Mouse (Mus musculus): Measurements from ENCODE around the gene Chid1. TPM values are rescaled to one million over a fixed set of nuclear protein-coding genes. Genes with fewer than 3 reads are reported as not detected.

Gene Chid1
- polyA plus RNA-seq, 1 experiment from 2014 or later, result 36.6 TPM

GRCm38 (mm10) chr7:141463824-141464602 lies 75.6 kb downstream of the Chid1 start:
- H3K27ac ChIP-seq, result peak overlapping the region; percentile 12; the same call in 1 of the 2 replicates
- H3K36me3 ChIP-seq, result peaks cover 8% of the 10 kb centered on the region
- H3K4me1 ChIP-seq (replicated peaks), result peaks cover 47% of the 10 kb centered on the region
- 16% methylated on average over 12 of the region's 12 CpGs for WGBS
- peak overlapping the region; percentile 24 for H3K4me3 ChIP-seq
- peaks cover 82% of the 10 kb centered on the region for H3K27me3 ChIP-seq
- no peaks in the 10 kb centered on the region for H3K9me3 ChIP-seq
- H3K9ac ChIP-seq, result peak overlapping the region; percentile 56; the same call in 1 of the 2 replicates
- H3K4me2 ChIP-seq, result peak overlapping the region; percentile 39
- no peak for ATAC-seq (ENCODE audit: low FRiP score)

- Histone ChIP-seq H3K36me3 (peaks cover 23% of the 10 kb centered on the region), H3K9me3 (no peaks in the 10 kb centered on the region), H3K4me2 (peak overlapping the region; percentile 60), H3K4me3 (peak overlapping the region; percentile 40; the same call in 1 of the 2 replicates), H3K9ac (no peak overlapping the region), H3K27ac (no peak overlapping the region), H3K27me3 (peaks cover 90% of the 10 kb centered on the region), H3K4me1 (replicated peaks) (peaks cover 30% of the 10 kb centered on the region)
- 22% methylated on average over 5 of the region's 5 CpGs for WGBS
- ATAC-seq (ENCODE audit: low FRiP score), result no peak
Observed at GRCm38 (mm10) chr7:141462333-141462821, 77.3 kb downstream of the Chid1 start.

- peak overlapping the region; percentile 60 for H3K4me2 ChIP-seq
- peaks cover 84% of the 10 kb centered on the region for H3K27me3 ChIP-seq
- peak overlapping the region; percentile 40 for H3K4me3 ChIP-seq
- peak overlapping the region; percentile 69 for H3K9ac ChIP-seq
- peaks cover 24% of the 10 kb centered on the region for H3K4me1 ChIP-seq (replicated peaks)
- 5% methylated on average over 52 of the region's 59 CpGs for WGBS
- no peak for ATAC-seq (ENCODE audit: low FRiP score)
- no peak overlapping the region for H3K27ac ChIP-seq
- H3K9me3 ChIP-seq, result no peaks in the 10 kb centered on the region
- H3K36me3 ChIP-seq, result peaks cover 24% of the 10 kb centered on the region
Observed at GRCm38 (mm10) chr7:141461521-141462332, 77.9 kb downstream of the Chid1 start.

GRCm38 (mm10) chr7:141460391-141461113 lies 79.1 kb downstream of the Chid1 start, which contains the start of gene Cracr2b:
Gene Cracr2b, plus strand, starts transcription at chr7:141461094.
- peak within 1 kb of the TSS; percentile 40 for H3K4me3 ChIP-seq
- H3K9me3 ChIP-seq, result no peaks in the 10 kb centered on the region
- ATAC-seq (ENCODE audit: low FRiP score), result no peak
- peaks cover 75% of the 10 kb centered on the region for H3K27me3 ChIP-seq
- peak within 1 kb of the TSS; percentile 69 for H3K9ac ChIP-seq
- peak within 1 kb of the TSS; percentile 60 for H3K4me2 ChIP-seq
- no peak within 1 kb of the TSS for H3K27ac ChIP-seq
- peaks cover 24% of the 10 kb centered on the region for H3K36me3 ChIP-seq
- H3K4me1 ChIP-seq (replicated peaks), result peaks cover 30% of the 10 kb centered on the region
- 78% methylated on average over 15 of the region's 15 CpGs for WGBS

- Histone ChIP-seq H3K9ac (no peak overlapping the region), H3K27ac (no peak overlapping the region), H3K4me1 (replicated peaks) (peaks cover 33% of the 10 kb centered on the region), H3K4me2 (no peak overlapping the region), H3K4me3 (no peak overlapping the region), H3K36me3 (peaks cover 24% of the 10 kb centered on the region), H3K9me3 (no peaks in the 10 kb centered on the region), H3K27me3 (peaks cover 70% of the 10 kb centered on the region)
- no peak for ATAC-seq (ENCODE audit: low FRiP score)
- WGBS, result 73% methylated on average over 5 of the region's 5 CpGs
Observed at GRCm38 (mm10) chr7:141460001-141460390, 79.7 kb downstream of the Chid1 start.

GRCm38 (mm10) chr7:141459301-141459711 lies 80.4 kb downstream of the Chid1 start:
- peaks cover 24% of the 10 kb centered on the region for H3K36me3 ChIP-seq
- H3K4me3 ChIP-seq, result no peak overlapping the region
- no peak overlapping the region for H3K9ac ChIP-seq
- H3K27me3 ChIP-seq, result peaks cover 63% of the 10 kb centered on the region
- ATAC-seq (ENCODE audit: low FRiP score), result no peak
- peaks cover 35% of the 10 kb centered on the region for H3K4me1 ChIP-seq (replicated peaks)
- H3K27ac ChIP-seq, result no peak overlapping the region
- H3K9me3 ChIP-seq, result no peaks in the 10 kb centered on the region
- WGBS, result 91% methylated on average over 17 of the region's 17 CpGs
- H3K4me2 ChIP-seq, result no peak overlapping the region

- H3K9ac ChIP-seq, result no peak overlapping the region
- no peak overlapping the region for H3K27ac ChIP-seq
- peaks cover 24% of the 10 kb centered on the region for H3K36me3 ChIP-seq
- H3K4me3 ChIP-seq, result no peak overlapping the region
- H3K4me2 ChIP-seq, result no peak overlapping the region
- no peak for ATAC-seq (ENCODE audit: low FRiP score)
- H3K9me3 ChIP-seq, result no peaks in the 10 kb centered on the region
- H3K4me1 ChIP-seq (replicated peaks), result peaks cover 35% of the 10 kb centered on the region
- peaks cover 56% of the 10 kb centered on the region for H3K27me3 ChIP-seq
- WGBS, result 91% methylated on average over 11 of the region's 11 CpGs
Observed at GRCm38 (mm10) chr7:141458661-141459060, 81.0 kb downstream of the Chid1 start.

- no peak overlapping the region for H3K4me2 ChIP-seq
- H3K27me3 ChIP-seq, result peaks cover 51% of the 10 kb centered on the region
- H3K4me1 ChIP-seq (replicated peaks), result peaks cover 35% of the 10 kb centered on the region
- H3K27ac ChIP-seq, result no peak overlapping the region
- H3K4me3 ChIP-seq, result no peak overlapping the region
- no peak for ATAC-seq (ENCODE audit: low FRiP score)
- H3K9me3 ChIP-seq, result no peaks in the 10 kb centered on the region
- H3K36me3 ChIP-seq, result peaks cover 24% of the 10 kb centered on the region
- H3K9ac ChIP-seq, result no peak overlapping the region
- 76% methylated on average over 15 of the region's 15 CpGs for WGBS
Observed at GRCm38 (mm10) chr7:141457986-141458660, 81.5 kb downstream of the Chid1 start.

- Histone ChIP-seq H3K4me1 (replicated peaks) (peaks cover 34% of the 10 kb centered on the region), H3K4me3 (no peak overlapping the region), H3K36me3 (peaks cover 25% of the 10 kb centered on the region), H3K9ac (no peak overlapping the region), H3K4me2 (no peak overlapping the region), H3K27ac (no peak overlapping the region), H3K27me3 (peaks cover 42% of the 10 kb centered on the region), H3K9me3 (no peaks in the 10 kb centered on the region)
- 96% methylated on average over 14 of the region's 14 CpGs for WGBS
- no peak for ATAC-seq (ENCODE audit: low FRiP score)
Observed at GRCm38 (mm10) chr7:141457236-141457635, 82.4 kb downstream of the Chid1 start.

- H3K4me1 ChIP-seq (replicated peaks), result peaks cover 29% of the 10 kb centered on the region
- peaks cover 30% of the 10 kb centered on the region for H3K36me3 ChIP-seq
- H3K9me3 ChIP-seq, result no peaks in the 10 kb centered on the region
- 88% methylated on average over 6 of the region's 6 CpGs for WGBS
- no peak overlapping the region for H3K9ac ChIP-seq
- ATAC-seq (ENCODE audit: low FRiP score), result no peak
- peak overlapping the region; percentile 93 for H3K4me2 ChIP-seq
- H3K27me3 ChIP-seq, result peaks cover 37% of the 10 kb centered on the region
- no peak overlapping the region for H3K27ac ChIP-seq
- peak overlapping the region; percentile 70; the same call in 1 of the 2 replicates for H3K4me3 ChIP-seq
Observed at GRCm38 (mm10) chr7:141456739-141457138, 82.9 kb downstream of the Chid1 start.

GRCm38 (mm10) chr7:141455610-141456314 lies 83.9 kb downstream of the Chid1 start:
- WGBS, result 2% methylated on average over 23 of the region's 23 CpGs
- no peaks in the 10 kb centered on the region for H3K9me3 ChIP-seq
- peak; percentile 44 for ATAC-seq (ENCODE audit: low FRiP score)
- H3K36me3 ChIP-seq, result peaks cover 40% of the 10 kb centered on the region
- peak overlapping the region; percentile 70 for H3K4me3 ChIP-seq
- peak overlapping the region; percentile 70 for H3K27ac ChIP-seq
- peaks cover 27% of the 10 kb centered on the region for H3K27me3 ChIP-seq
- H3K9ac ChIP-seq, result peak overlapping the region; percentile 85
- peaks cover 25% of the 10 kb centered on the region for H3K4me1 ChIP-seq (replicated peaks)
- H3K4me2 ChIP-seq, result peak overlapping the region; percentile 93
